Mouse (Mus musculus) C2C12 (cell line): Measurements from ENCODE around the gene Vwa3a.

ENCODE experiments used
- CTCF ChIP-seq: IDR thresholded peaks from one replicate; pipeline ENCODE4 v1.5.1; 2011; ENCODE audit not compliant: control insufficient read depth, insufficient read depth, insufficient read length
- USF1 ChIP-seq: IDR thresholded peaks from one replicate; pipeline ENCODE4 v1.6.1; 2011; ENCODE audit warnings: low read depth, mild to moderate bottlenecking, control low read depth, moderate library complexity

GRCm38 (mm10) chr7:120826408-120826807, 87.3 kb downstream of the Vwa3a start:
- TF ChIP-seq USF1 = no peak
- TF ChIP-seq CTCF = peak; percentile 79
